Mouse (Mus musculus) c-Kit-positive CD71-negative TER-119-negative erythroid progenitor cells, embryonic 14.5 days (primary cell): Measurements from ENCODE around the gene Gm39115.

Experiments
- DNase-seq: peaks from one replicate; pipeline ENCODE4 v3.0.0-alpha.2; 2013; ENCODE audit warnings: low read depth

Gm39115 gene

GRCm38 (mm10) chr7:142095183-142095931 is 40.5 kb downstream of the Gm39115 start, which contains the start of gene Dusp8:
TSS of gene Dusp8 (minus strand) at chr7:142095843.
- peak; percentile 80 for DNase-seq

- no peak for DNase-seq
These were observed 41.3 kb downstream of the Gm39115 start for GRCm38 (mm10) chr7:142094301-142095143.

GRCm38 (mm10) chr7:142093696-142094240 is 42.1 kb downstream of the Gm39115 start:
- no peak for DNase-seq

GRCm38 (mm10) chr7:142092991-142093390 is 42.8 kb downstream of the Gm39115 start:
- no peak for DNase-seq

GRCm38 (mm10) chr7:142091848-142092247 is 44.0 kb downstream of the Gm39115 start:
- DNase-seq = no peak

- no peak for DNase-seq
These were observed 46.0 kb downstream of the Gm39115 start for GRCm38 (mm10) chr7:142089648-142090447.

GRCm38 (mm10) chr7:142088886-142089285 is 46.9 kb downstream of the Gm39115 start:
- peak; percentile 42 for DNase-seq

- no peak for DNase-seq
These were observed 48.7 kb downstream of the Gm39115 start for GRCm38 (mm10) chr7:142087069-142087652.

GRCm38 (mm10) chr7:142086159-142086905 is 49.5 kb downstream of the Gm39115 start:
- no peak for DNase-seq
